Mouse (Mus musculus) liver, embryonic 12.5 days (tissue): ENCODE results near the gene Fads6. TPM values are rescaled to one million over a fixed set of nuclear protein-coding genes. Genes with fewer than 3 reads are reported as not detected.
A peak's percentile ranks its signal among the peaks of the same experiment; 100 is the strongest.

Experiments used
- ATAC-seq: fragments of 200-750 bp; cut with Nextera tagmentation; 2 replicates; pipeline ENCODE4 v1.8.0; 2017; ENCODE audit warnings: moderate number of reproducible peaks, mild to moderate bottlenecking, moderate library complexity
- H3K27ac ChIP-seq: fragments of 300-500 bp; sonication (generic); 2 replicates; pipeline ENCODE4 v1.5.1; 2016; ENCODE audit warnings: mild to moderate bottlenecking
- H3K27me3 ChIP-seq: fragments of 300-500 bp; sonication (generic); replicated peaks from 2 replicates; pipeline ENCODE4 v1.6.1; 2016; ENCODE audit warnings: mild to moderate bottlenecking, moderate library complexity
- H3K36me3 ChIP-seq: fragments of 300-500 bp; sonication (generic); 2 replicates; pipeline ENCODE4 v1.6.1; 2016; ENCODE audit warnings: mild to moderate bottlenecking, moderate library complexity
- H3K4me1 ChIP-seq: fragments of 300-500 bp; sonication (generic); 2 replicates; pipeline ENCODE4 v1.6.1; 2016
- H3K4me2 ChIP-seq: fragments of 300-500 bp; sonication (generic); 2 replicates; pipeline ENCODE4 v1.6.1; 2016; ENCODE audit warnings: mild to moderate bottlenecking, moderate library complexity
- H3K4me3 ChIP-seq: fragments of 300-500 bp; sonication (generic); 2 replicates; pipeline ENCODE4 v1.5.1; 2016; ENCODE audit warnings: mild to moderate bottlenecking, moderate library complexity
- H3K9ac ChIP-seq: fragments of 300-500 bp; sonication (generic); 2 replicates; pipeline ENCODE4 v1.6.1; 2016; ENCODE audit warnings: mild to moderate bottlenecking, moderate library complexity
- H3K9me3 ChIP-seq: fragments of 300-500 bp; sonication (generic); replicated peaks from 2 replicates; pipeline ENCODE4 v1.6.1; 2016; ENCODE audit warnings: mild to moderate bottlenecking, moderate library complexity
- WGBS: fragments of 180-500 bp; shearing (Covaris S2); methylation state at CpG from one replicate; pipeline ENCODE4 v1.1.7; 2016; ENCODE audit not compliant: insufficient replicate concordance; 5-methylcytosine and 5-hydroxymethylcytosine counted together
- polyA plus RNA-seq: library from polyadenylated mRNA; unstranded; fragments of >200 nt; fragmentation: Nextera tagmentation; extraction: Ambion mirVana; gene quantifications from 2 replicates; pipeline ENCODE4 v1.2.1, GENCODE M21; 2016

The Fads6 gene
- polyA plus RNA-seq, 1 experiment from 2014 or later: 2.4 TPM

GRCm38 (mm10) chr11:115296471-115297210 is 822 bp downstream of the Fads6 start:
- H3K4me2 ChIP-seq: peak overlapping the region; percentile 63
- H3K9ac ChIP-seq: peak overlapping the region; percentile 37; the same call in 1 of the 2 replicates
- 53% methylated on average over 21 of the region's 21 CpGs for WGBS
- no peaks in the 10 kb centered on the region for H3K36me3 ChIP-seq
- ATAC-seq: no peak
- peak overlapping the region; percentile 53; the same call in 1 of the 2 replicates for H3K27ac ChIP-seq
- 0 out of 2 replicates have a peak, but pooled peaks cover 3% of the 10 kb centered on the region for H3K9me3 ChIP-seq
- peaks cover 13% of the 10 kb centered on the region; the same call in 1 of the 2 replicates for H3K4me1 ChIP-seq
- peaks cover 43% of the 10 kb centered on the region for H3K27me3 ChIP-seq
- peak overlapping the region; percentile 42 for H3K4me3 ChIP-seq

GRCm38 (mm10) chr11:115295939-115296338 is 1.5 kb downstream of the Fads6 start:
- no peak overlapping the region for H3K27ac ChIP-seq
- no peak overlapping the region for H3K9ac ChIP-seq
- H3K4me2 ChIP-seq: peak overlapping the region; percentile 63
- no peaks in the 10 kb centered on the region for H3K36me3 ChIP-seq
- H3K27me3 ChIP-seq: peaks cover 43% of the 10 kb centered on the region
- WGBS: 76% methylated on average over 11 of the region's 11 CpGs
- H3K4me3 ChIP-seq: peak overlapping the region; percentile 42
- H3K4me1 ChIP-seq: peaks cover 17% of the 10 kb centered on the region; the same call in 1 of the 2 replicates
- H3K9me3 ChIP-seq: 0 out of 2 replicates have a peak, but pooled peaks cover 3% of the 10 kb centered on the region
- ATAC-seq: no peak

DNA sequence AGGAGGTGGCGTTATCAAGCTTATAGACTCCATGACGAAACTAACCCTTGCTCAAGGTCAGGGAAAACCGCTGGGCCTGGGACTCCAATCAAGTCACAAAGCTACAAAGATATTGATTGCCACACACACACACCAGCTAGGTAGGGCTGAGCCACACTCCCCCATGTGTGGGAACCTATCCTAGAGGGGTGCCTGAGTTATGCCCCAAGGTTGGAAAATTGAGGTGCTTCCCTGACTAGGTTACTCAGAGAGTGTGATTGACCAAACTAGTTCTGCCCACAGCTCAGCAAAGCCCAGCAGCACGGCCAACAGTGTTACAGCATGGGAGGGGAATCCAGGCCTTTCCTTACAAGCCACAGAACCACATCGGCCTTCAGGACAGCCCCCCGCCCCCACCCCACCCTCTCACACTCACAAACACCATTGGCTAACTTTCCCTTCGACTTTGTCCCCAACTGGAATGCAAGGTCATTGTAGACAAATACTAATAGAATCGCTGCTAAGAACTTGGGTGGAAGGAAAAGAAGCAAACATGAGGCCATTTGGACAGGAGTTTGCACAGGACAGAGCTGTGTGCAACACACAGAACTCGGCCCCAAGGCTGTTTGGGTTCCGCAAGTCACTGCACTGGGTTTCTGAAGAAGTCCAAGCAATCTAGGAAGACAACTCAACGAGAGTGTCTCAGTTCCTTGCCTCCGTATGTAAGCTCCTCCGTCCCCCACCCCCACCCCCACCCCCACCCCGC is 4.7 kb downstream of the Fads6 start:
- Histone ChIP-seq H3K9ac (no peak overlapping the region), H3K27ac (peak overlapping the region; percentile 74), H3K4me1 (peaks cover 17% of the 10 kb centered on the region; the same call in 1 of the 2 replicates), H3K27me3 (peaks cover 23% of the 10 kb centered on the region), H3K36me3 (no peaks in the 10 kb centered on the region), H3K9me3 (no peaks in the 10 kb centered on the region), H3K4me3 (no peak overlapping the region), H3K4me2 (peak overlapping the region; percentile 18)
- 42% methylated on average over 14 of the region's 14 CpGs for WGBS
- ATAC-seq: peak; percentile 48

- Histone ChIP-seq H3K9ac (no peak overlapping the region), H3K4me3 (no peak overlapping the region), H3K27me3 (peaks cover 10% of the 10 kb centered on the region), H3K27ac (peak overlapping the region; percentile 62), H3K4me1 (peaks cover 11% of the 10 kb centered on the region; the same call in 1 of the 2 replicates), H3K4me2 (no peak overlapping the region), H3K36me3 (no peaks in the 10 kb centered on the region), H3K9me3 (no peaks in the 10 kb centered on the region)
- 69% methylated on average over 10 of the region's 10 CpGs for WGBS
- ATAC-seq: no peak
Observed at GRCm38 (mm10) chr11:115291503-115291902, 6.0 kb downstream of the Fads6 start.

GRCm38 (mm10) chr11:115290919-115291318 is 6.5 kb downstream of the Fads6 start:
- 72% methylated on average over 6 of the region's 6 CpGs for WGBS
- Histone ChIP-seq H3K27ac (no peak overlapping the region), H3K4me3 (no peak overlapping the region), H3K27me3 (peaks cover 4% of the 10 kb centered on the region; the same call in 1 of the 2 replicates), H3K9me3 (no peaks in the 10 kb centered on the region), H3K9ac (no peak overlapping the region), H3K4me1 (peaks cover 8% of the 10 kb centered on the region; the same call in 1 of the 2 replicates), H3K36me3 (no peaks in the 10 kb centered on the region), H3K4me2 (no peak overlapping the region)
- ATAC-seq: no peak

- peaks cover 8% of the 10 kb centered on the region; the same call in 1 of the 2 replicates for H3K4me1 ChIP-seq
Observed at GRCm38 (mm10) chr11:115290314-115290713, 7.1 kb downstream of the Fads6 start.

DNA sequence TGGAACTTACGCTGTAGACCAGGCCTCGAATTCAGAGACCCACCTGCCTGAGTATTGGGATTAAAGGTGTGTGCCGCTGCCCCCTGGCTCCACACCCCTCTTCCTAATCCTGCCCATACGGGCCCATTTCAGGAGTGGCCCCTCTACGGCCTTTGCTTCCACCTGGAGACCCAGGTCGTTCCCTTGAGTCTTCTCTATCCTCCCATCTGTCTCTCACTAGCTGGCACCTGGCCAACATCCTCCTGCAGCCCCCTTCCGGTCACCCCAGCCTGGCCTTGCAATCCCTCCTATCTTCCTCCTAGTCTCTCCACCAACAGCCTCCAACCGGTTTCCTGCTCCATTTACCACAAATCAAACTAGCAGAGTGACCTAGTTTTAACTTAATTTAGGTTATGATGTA is 7.6 kb downstream of the Fads6 start:
- no peak overlapping the region for H3K27ac ChIP-seq
- no peaks in the 10 kb centered on the region for H3K9me3 ChIP-seq
- H3K36me3 ChIP-seq: 0 out of 2 replicates have a peak, but pooled peaks cover 1% of the 10 kb centered on the region
- H3K9ac ChIP-seq: no peak overlapping the region
- no peak overlapping the region for H3K4me3 ChIP-seq
- H3K27me3 ChIP-seq: no peaks in the 10 kb centered on the region
- H3K4me1 ChIP-seq: peaks cover 12% of the 10 kb centered on the region; the same call in 1 of the 2 replicates
- no peak overlapping the region for H3K4me2 ChIP-seq
- WGBS: 49% methylated on average over 8 of the region's 8 CpGs
- ATAC-seq: no peak

More at GRCm38 (mm10) chr11:115290314-115290713, 7.1 kb downstream of the Fads6 start:
- H3K9ac ChIP-seq: no peak overlapping the region
- no peak overlapping the region for H3K4me2 ChIP-seq
- no peaks in the 10 kb centered on the region for H3K27me3 ChIP-seq
- H3K36me3 ChIP-seq: no peaks in the 10 kb centered on the region
- no peak for ATAC-seq
- no peak overlapping the region for H3K27ac ChIP-seq
- WGBS: 55% methylated on average over 1 of the region's 1 CpGs
- H3K9me3 ChIP-seq: no peaks in the 10 kb centered on the region
- no peak overlapping the region for H3K4me3 ChIP-seq

DNA sequence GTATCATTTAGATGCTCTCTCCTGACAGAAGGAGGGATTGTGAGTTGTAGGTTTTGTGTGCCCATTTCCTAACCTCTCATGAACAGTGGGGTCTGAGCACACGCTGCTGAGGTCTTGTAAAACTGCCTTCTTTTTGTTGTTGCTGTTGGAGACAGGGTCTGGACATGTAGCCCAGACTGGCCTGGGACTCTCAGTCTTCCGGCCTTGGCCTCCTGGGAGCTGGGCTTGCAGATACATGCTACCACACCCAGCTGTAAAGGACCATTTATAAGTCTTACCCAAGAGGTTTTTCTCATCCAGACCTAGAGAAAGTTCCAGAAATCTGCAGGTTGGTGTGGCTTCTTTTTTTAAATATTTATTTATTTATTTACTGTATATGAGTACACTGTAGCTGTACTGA is 9.2 kb downstream of the Fads6 start:
- H3K27me3 ChIP-seq: no peaks in the 10 kb centered on the region
- no peak overlapping the region for H3K9ac ChIP-seq
- H3K4me3 ChIP-seq: no peak overlapping the region
- no peak for ATAC-seq
- no peak overlapping the region for H3K27ac ChIP-seq
- WGBS: 68% methylated on average over 2 of the region's 2 CpGs
- peaks cover 14% of the 10 kb centered on the region; the same call in 1 of the 2 replicates for H3K4me1 ChIP-seq
- no peak overlapping the region for H3K4me2 ChIP-seq
- no peaks in the 10 kb centered on the region for H3K9me3 ChIP-seq
- peaks cover 10% of the 10 kb centered on the region; the same call in 1 of the 2 replicates for H3K36me3 ChIP-seq

DNA sequence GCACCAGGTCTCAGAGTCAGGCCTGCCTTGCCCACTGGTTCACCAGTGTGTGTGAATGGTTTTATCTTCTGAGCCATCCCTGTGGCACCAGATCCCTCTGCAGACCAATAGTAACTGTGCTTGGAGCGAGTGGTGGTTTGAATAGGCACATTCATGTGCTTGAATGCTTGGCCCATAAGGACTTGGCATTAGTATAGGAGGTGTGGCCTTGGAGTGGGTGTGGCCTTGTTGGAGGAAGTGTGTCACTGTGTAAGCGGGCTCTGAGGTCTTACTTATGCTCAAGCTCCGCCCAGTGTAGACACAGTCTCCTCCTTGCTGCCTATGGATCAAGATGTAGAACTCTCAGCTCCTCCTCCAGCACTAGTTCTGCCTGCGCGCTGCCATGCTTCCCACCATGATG is 10.1 kb downstream of the Fads6 start:
- WGBS: 74% methylated on average over 5 of the region's 5 CpGs
- peaks cover 14% of the 10 kb centered on the region; the same call in 1 of the 2 replicates for H3K4me1 ChIP-seq
- no peak overlapping the region for H3K4me3 ChIP-seq
- H3K9me3 ChIP-seq: no peaks in the 10 kb centered on the region
- no peak overlapping the region for H3K4me2 ChIP-seq
- H3K9ac ChIP-seq: no peak overlapping the region
- no peak overlapping the region for H3K27ac ChIP-seq
- no peaks in the 10 kb centered on the region for H3K27me3 ChIP-seq
- no peak for ATAC-seq
- H3K36me3 ChIP-seq: peaks cover 10% of the 10 kb centered on the region; the same call in 1 of the 2 replicates

- Histone ChIP-seq H3K27ac (no peak overlapping the region), H3K27me3 (no peaks in the 10 kb centered on the region), H3K4me3 (no peak overlapping the region), H3K36me3 (peaks cover 10% of the 10 kb centered on the region; the same call in 1 of the 2 replicates), H3K4me2 (no peak overlapping the region), H3K9me3 (no peaks in the 10 kb centered on the region), H3K4me1 (peaks cover 15% of the 10 kb centered on the region; the same call in 1 of the 2 replicates), H3K9ac (no peak overlapping the region)
- no peak for ATAC-seq
- WGBS: 67% methylated on average over 19 of the region's 19 CpGs
Observed at GRCm38 (mm10) chr11:115286201-115286993, 11.1 kb downstream of the Fads6 start.

GRCm38 (mm10) chr11:115285282-115285681 is 12.2 kb downstream of the Fads6 start:
- no peak for ATAC-seq
- Histone ChIP-seq H3K4me2 (no peak overlapping the region), H3K9ac (no peak overlapping the region), H3K4me1 (peaks cover 16% of the 10 kb centered on the region), H3K27me3 (no peaks in the 10 kb centered on the region), H3K36me3 (peaks cover 10% of the 10 kb centered on the region; the same call in 1 of the 2 replicates), H3K4me3 (no peak overlapping the region), H3K27ac (no peak overlapping the region), H3K9me3 (no peaks in the 10 kb centered on the region)
- 25% methylated on average over 4 of the region's 4 CpGs for WGBS
